Mouse (Mus musculus): ENCODE measurements around the gene Csnk1g2. TPM values are rescaled to one million over a fixed set of nuclear protein-coding genes. Genes with fewer than 3 reads are reported as not detected.
A peak's percentile ranks its signal among the peaks of the same experiment; 100 is the strongest.

Gene Csnk1g2
- polyA plus RNA-seq, 1 experiment from 2014 or later, result 64.6 TPM

DNA sequence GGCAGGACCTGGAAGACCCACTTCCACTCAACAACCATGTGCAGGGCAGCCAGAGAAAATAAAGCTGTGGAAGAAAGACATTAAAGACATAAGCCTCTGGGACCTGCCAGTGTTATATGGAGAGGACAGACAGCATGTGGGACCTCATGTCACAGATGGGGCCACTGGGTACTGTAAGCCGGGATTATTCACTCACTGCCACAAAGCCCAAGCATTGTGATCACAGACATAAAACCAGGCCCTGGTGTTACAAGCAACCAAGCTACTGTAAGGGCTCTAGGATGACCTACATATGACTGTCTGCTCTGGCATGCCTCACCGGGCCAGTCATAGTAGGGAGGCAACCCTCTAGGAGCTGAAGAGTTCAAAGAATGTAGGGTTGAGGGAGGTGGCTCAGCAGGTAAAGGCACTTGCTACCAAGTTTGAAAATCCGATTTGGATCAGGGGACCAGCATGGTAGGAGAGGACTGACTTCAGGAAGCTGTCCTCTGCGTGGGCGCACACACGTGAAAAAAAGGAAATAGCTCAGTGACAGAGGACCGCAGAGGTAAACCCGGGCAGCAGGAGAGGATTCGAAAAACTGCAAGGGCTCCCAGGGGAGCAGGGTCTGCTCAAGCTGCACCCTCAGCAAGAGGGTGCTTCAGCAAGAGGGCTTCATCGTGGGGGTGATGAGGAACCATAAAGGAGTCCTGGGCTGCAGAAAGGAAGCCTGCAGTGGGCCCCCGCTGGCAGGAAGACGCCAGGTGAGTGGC is 33.3 kb upstream of the Csnk1g2 start:
- H3K27ac ChIP-seq (ENCODE audit: low read depth, low read length), result peak overlapping the region; percentile 55; the same call in 1 of the 2 replicates
- no peak for ATAC-seq (replicated peaks; ENCODE audit: insufficient number of reproducible peaks, low FRiP score, low TSS enrichment)
- no peaks in the 10 kb centered on the region for H3K27me3 ChIP-seq (ENCODE audit: control insufficient read depth, insufficient read depth, low read length)
- 12% methylated on average over 12 of the region's 12 CpGs for WGBS (ENCODE audit: insufficient replicate concordance)
- H3K4me3 ChIP-seq (ENCODE audit: low read depth, low read length), result peak overlapping the region; percentile 92
- peak overlapping the region; percentile 87 for H3K4me2 ChIP-seq
- peaks cover 21% of the 10 kb centered on the region for H3K4me1 ChIP-seq (ENCODE audit: control insufficient read depth, insufficient read depth, low read length)
- no peaks in the 10 kb centered on the region for H3K9me3 ChIP-seq (replicated peaks; ENCODE audit: control insufficient read depth, low read length)
- no peaks in the 10 kb centered on the region for H3K36me3 ChIP-seq (ENCODE audit: control insufficient read depth, insufficient read depth, low read length)
- peak overlapping the region; percentile 91 for H3K9ac ChIP-seq (ENCODE audit: low read depth, low read length)

DNA sequence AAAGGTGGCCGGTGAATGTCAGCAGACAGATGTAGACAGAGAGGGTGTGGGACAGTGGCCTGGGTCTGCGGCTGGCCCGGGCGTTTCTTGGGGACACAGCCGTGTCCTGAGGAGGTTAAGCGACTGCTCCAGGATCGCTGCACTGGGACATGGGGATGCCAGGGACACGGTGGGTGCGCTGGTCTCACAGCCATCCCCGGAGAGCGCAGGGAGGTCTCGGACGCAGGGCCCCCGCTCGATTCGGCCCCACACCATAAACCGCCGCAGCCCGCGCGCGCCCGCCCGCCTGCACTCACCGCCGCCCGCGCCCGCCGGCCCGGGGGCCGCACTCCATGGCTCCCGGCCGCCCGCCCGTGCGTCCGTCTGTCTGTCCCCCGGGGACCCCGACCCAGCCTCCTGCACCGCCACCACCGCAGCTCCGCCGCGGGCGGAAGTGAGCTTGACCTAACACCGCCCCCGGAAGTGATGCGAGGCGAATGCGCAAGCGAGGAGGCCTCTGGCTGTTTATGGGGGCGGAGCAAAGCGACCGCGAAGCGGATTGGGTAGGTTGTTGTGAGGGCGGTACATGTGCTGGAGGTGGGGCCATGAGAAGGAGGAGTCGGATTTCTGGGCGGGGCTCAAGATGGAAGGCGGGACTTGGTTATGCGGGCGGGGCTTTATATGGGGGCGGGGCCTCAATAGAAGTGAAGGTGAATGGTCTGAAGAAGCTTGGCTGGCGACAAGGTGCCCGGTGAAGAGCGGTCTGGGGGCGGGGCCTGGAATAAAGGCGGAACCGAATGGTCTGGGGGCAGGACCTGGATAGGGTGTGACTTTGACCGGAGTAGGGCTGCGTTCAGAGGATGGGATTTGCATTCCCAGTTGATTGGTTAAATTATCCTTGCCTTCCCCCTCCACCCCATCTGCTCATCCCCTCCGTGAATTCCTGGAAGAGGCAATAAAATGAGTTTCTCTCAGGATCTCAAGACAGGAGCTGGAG is 32.5 kb upstream of the Csnk1g2 start, which contains the start of gene Abhd17a:
Gene Abhd17a (minus strand): TSS at position 463 of the 976 bp plus-strand sequence.
- peaks cover 21% of the 10 kb centered on the region for H3K4me1 ChIP-seq (ENCODE audit: control insufficient read depth, insufficient read depth, low read length)
- under 1% methylated on average over 70 of the region's 73 CpGs for WGBS (ENCODE audit: insufficient replicate concordance)

DNA sequence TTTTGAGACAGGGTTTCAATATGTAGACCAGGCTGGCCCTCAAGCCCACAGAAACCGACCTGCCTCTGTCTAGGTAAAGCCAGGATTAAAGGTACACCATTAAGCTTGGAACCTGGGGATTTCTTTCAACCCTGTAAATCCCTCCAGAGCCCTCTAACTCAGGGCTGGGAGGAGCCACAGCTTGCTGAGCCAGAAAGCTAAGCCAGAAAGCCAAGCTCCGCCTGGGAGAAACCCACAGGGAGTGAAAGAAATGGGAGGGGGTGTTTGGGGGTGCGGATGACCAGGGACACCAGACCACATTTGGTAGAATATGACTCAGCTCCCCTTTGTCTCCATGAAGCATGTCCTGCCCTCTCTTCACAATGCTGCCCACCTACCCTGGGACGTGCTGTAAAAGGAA is 26.3 kb upstream of the Csnk1g2 start:
- H3K9ac ChIP-seq (ENCODE audit: low read depth, low read length), result no peak overlapping the region
- 31% methylated on average over 4 of the region's 4 CpGs for WGBS (ENCODE audit: insufficient replicate concordance)
- no peaks in the 10 kb centered on the region for H3K27me3 ChIP-seq (ENCODE audit: control insufficient read depth, insufficient read depth, low read length)
- ATAC-seq (replicated peaks; ENCODE audit: insufficient number of reproducible peaks, low FRiP score, low TSS enrichment), result no peak
- H3K36me3 ChIP-seq (ENCODE audit: control insufficient read depth, insufficient read depth, low read length), result no peaks in the 10 kb centered on the region
- no peak overlapping the region for H3K4me2 ChIP-seq
- H3K4me3 ChIP-seq (ENCODE audit: low read depth, low read length), result no peak overlapping the region
- H3K27ac ChIP-seq (ENCODE audit: low read depth, low read length), result no peak overlapping the region
- no peaks in the 10 kb centered on the region for H3K9me3 ChIP-seq (replicated peaks; ENCODE audit: control insufficient read depth, low read length)
- no peaks in the 10 kb centered on the region for H3K4me1 ChIP-seq (ENCODE audit: control insufficient read depth, insufficient read depth, low read length)

More for the DNA sequence above, 32.5 kb upstream of the Csnk1g2 start, which contains the start of gene Abhd17a:
- peak; percentile 93 for ATAC-seq (replicated peaks; ENCODE audit: insufficient number of reproducible peaks, low FRiP score, low TSS enrichment)
- Histone ChIP-seq H3K9ac (ENCODE audit: low read depth, low read length) (peak within 1 kb of the TSS; percentile 91), H3K9me3 (replicated peaks; ENCODE audit: control insufficient read depth, low read length) (no peaks in the 10 kb centered on the region), H3K27me3 (ENCODE audit: control insufficient read depth, insufficient read depth, low read length) (no peaks in the 10 kb centered on the region), H3K4me2 (peak within 1 kb of the TSS; percentile 87), H3K36me3 (ENCODE audit: control insufficient read depth, insufficient read depth, low read length) (no peaks in the 10 kb centered on the region), H3K27ac (ENCODE audit: low read depth, low read length) (peak within 1 kb of the TSS; percentile 55; the same call in 1 of the 2 replicates), H3K4me3 (ENCODE audit: low read depth, low read length) (peak within 1 kb of the TSS; percentile 92)

- peak within 1 kb of the TSS; percentile 71 for H3K9ac ChIP-seq (ENCODE audit: low read depth, low read length)
- under 1% methylated on average over 54 of the region's 54 CpGs for WGBS (ENCODE audit: insufficient replicate concordance)
- ATAC-seq (replicated peaks; ENCODE audit: insufficient number of reproducible peaks, low FRiP score, low TSS enrichment), result peak; percentile 87
Measured at GRCm38 (mm10) chr10:80602698-80603325, 19.8 kb upstream of the Csnk1g2 start, which contains the start of the genes Scamp4 and Adat3. Gene Scamp4, plus strand, starts transcription at chr10:80602872. Gene Adat3, plus strand, starts transcription at chr10:80602880.

DNA sequence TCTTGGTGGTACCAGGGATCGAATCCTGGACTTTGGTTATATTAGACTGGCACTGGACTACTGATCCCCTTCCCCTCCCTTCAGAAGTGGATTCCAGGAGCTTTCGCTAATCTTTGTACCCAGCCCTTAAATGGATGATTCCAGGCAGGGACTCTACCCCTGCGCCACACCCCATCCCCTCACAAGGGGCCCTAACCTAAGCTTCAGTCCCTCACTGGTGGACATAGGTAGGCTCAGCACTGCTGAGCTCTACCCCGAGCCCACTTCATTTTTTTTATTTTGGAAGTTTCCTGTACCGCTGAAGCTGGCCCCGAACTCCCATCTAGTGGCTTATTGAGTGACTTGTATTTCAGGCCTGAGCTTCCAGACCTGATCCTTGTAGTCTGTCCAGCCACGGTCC is 19.3 kb upstream of the Csnk1g2 start:
- peak overlapping the region; percentile 80 for H3K4me2 ChIP-seq
- peak overlapping the region; percentile 71 for H3K9ac ChIP-seq (ENCODE audit: low read depth, low read length)
- H3K27ac ChIP-seq (ENCODE audit: low read depth, low read length), result peak overlapping the region; percentile 58
- WGBS (ENCODE audit: insufficient replicate concordance), result 32% methylated on average over 7 of the region's 7 CpGs
- no peaks in the 10 kb centered on the region for H3K9me3 ChIP-seq (replicated peaks; ENCODE audit: control insufficient read depth, low read length)
- peaks cover 12% of the 10 kb centered on the region for H3K36me3 ChIP-seq (ENCODE audit: control insufficient read depth, insufficient read depth, low read length)
- H3K27me3 ChIP-seq (ENCODE audit: control insufficient read depth, insufficient read depth, low read length), result no peaks in the 10 kb centered on the region
- no peak for ATAC-seq (replicated peaks; ENCODE audit: insufficient number of reproducible peaks, low FRiP score, low TSS enrichment)
- peaks cover 7% of the 10 kb centered on the region for H3K4me1 ChIP-seq (ENCODE audit: control insufficient read depth, insufficient read depth, low read length)
- H3K4me3 ChIP-seq (ENCODE audit: low read depth, low read length), result peak overlapping the region; percentile 65

More at GRCm38 (mm10) chr10:80602698-80603325, 19.8 kb upstream of the Csnk1g2 start, which contains the start of the genes Scamp4 and Adat3:
- Histone ChIP-seq H3K4me2 (peak within 1 kb of the TSS; percentile 80), H3K4me1 (ENCODE audit: control insufficient read depth, insufficient read depth, low read length) (peaks cover 7% of the 10 kb centered on the region), H3K4me3 (ENCODE audit: low read depth, low read length) (peak within 1 kb of the TSS; percentile 65), H3K36me3 (ENCODE audit: control insufficient read depth, insufficient read depth, low read length) (peaks cover 8% of the 10 kb centered on the region; the same call in 1 of the 2 replicates), H3K27ac (ENCODE audit: low read depth, low read length) (peak within 1 kb of the TSS; percentile 58), H3K27me3 (ENCODE audit: control insufficient read depth, insufficient read depth, low read length) (no peaks in the 10 kb centered on the region), H3K9me3 (replicated peaks; ENCODE audit: control insufficient read depth, low read length) (no peaks in the 10 kb centered on the region)

GRCm38 (mm10) chr10:80604001-80604509 is 18.6 kb upstream of the Csnk1g2 start:
- ATAC-seq (replicated peaks; ENCODE audit: insufficient number of reproducible peaks, low FRiP score, low TSS enrichment), result no peak
- peak overlapping the region; percentile 65 for H3K4me3 ChIP-seq (ENCODE audit: low read depth, low read length)

DNA sequence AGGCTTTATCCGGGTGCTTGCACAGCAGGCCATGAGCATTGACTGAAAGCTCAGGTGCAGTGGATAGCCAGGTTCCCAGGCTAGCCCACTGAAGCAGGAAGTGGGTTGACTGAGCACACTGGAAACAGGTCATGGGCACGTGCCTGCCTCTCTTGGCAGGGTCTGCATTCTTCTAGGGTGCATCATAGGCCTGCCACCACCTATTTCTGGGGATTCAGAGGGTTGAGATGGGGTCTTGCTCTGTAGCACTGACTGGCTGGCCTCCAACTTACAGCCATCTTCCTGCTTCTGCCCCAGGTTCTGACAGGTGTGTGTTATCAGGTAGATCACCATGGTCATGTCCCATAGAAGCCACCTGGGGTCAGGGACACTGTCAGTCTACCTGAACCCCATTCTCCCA is 17.6 kb upstream of the Csnk1g2 start:
- Histone ChIP-seq H3K27me3 (ENCODE audit: control insufficient read depth, insufficient read depth, low read length) (no peaks in the 10 kb centered on the region), H3K4me3 (ENCODE audit: low read depth, low read length) (no peak overlapping the region), H3K9ac (ENCODE audit: low read depth, low read length) (no peak overlapping the region), H3K27ac (ENCODE audit: low read depth, low read length) (no peak overlapping the region), H3K4me2 (no peak overlapping the region; the same call in 1 of the 2 replicates), H3K4me1 (ENCODE audit: control insufficient read depth, insufficient read depth, low read length) (peaks cover 7% of the 10 kb centered on the region), H3K36me3 (ENCODE audit: control insufficient read depth, insufficient read depth, low read length) (peaks cover 13% of the 10 kb centered on the region), H3K9me3 (replicated peaks; ENCODE audit: control insufficient read depth, low read length) (no peaks in the 10 kb centered on the region)
- WGBS (ENCODE audit: insufficient replicate concordance), result 82% methylated on average over 2 of the region's 2 CpGs
- ATAC-seq (replicated peaks; ENCODE audit: insufficient number of reproducible peaks, low FRiP score, low TSS enrichment), result no peak

More at GRCm38 (mm10) chr10:80604001-80604509, 18.6 kb upstream of the Csnk1g2 start:
- Histone ChIP-seq H3K9me3 (replicated peaks; ENCODE audit: control insufficient read depth, low read length) (no peaks in the 10 kb centered on the region), H3K4me1 (ENCODE audit: control insufficient read depth, insufficient read depth, low read length) (peaks cover 7% of the 10 kb centered on the region), H3K27ac (ENCODE audit: low read depth, low read length) (peak overlapping the region; percentile 58; the same call in 1 of the 2 replicates), H3K36me3 (ENCODE audit: control insufficient read depth, insufficient read depth, low read length) (peaks cover 13% of the 10 kb centered on the region), H3K9ac (ENCODE audit: low read depth, low read length) (peak overlapping the region; percentile 71), H3K4me2 (peak overlapping the region; percentile 80), H3K27me3 (ENCODE audit: control insufficient read depth, insufficient read depth, low read length) (no peaks in the 10 kb centered on the region)
- 87% methylated on average over 7 of the region's 7 CpGs for WGBS (ENCODE audit: insufficient replicate concordance)
